Mouse (Mus musculus) hindbrain, embryonic 16.5 days (tissue): ENCODE measurements around the gene Pan2. TPM values are rescaled to one million over a fixed set of nuclear protein-coding genes. Genes with fewer than 3 reads are reported as not detected.

Experiments
- polyA plus RNA-seq: library from polyadenylated mRNA; unstranded; fragments of >200 nt; fragmentation: Nextera tagmentation; extraction: Ambion mirVana; gene quantifications from 2 replicates; pipeline ENCODE4 v1.2.1, GENCODE M21; 2015

The Pan2 gene
- polyA plus RNA-seq, 1 experiment from 2014 or later: 18.2 TPM

Other genes starting within 250 kb of the Pan2 start
- 359 and 361 TPM in 2 replicates for gene Ptges3, start 244.4 kb upstream of the Pan2 start, polyA plus RNA-seq
- gene Atp5b, start 220.1 kb upstream of the Pan2 start, polyA plus RNA-seq: 2,423 and 2,704 TPM in 2 replicates
- gene Baz2a, start 211.8 kb upstream of the Pan2 start, polyA plus RNA-seq: 6.9 and 7.3 TPM in 2 replicates
- 8.2 and 10.7 TPM in 2 replicates for gene Rbms2, start 123.0 kb upstream of the Pan2 start, polyA plus RNA-seq
- gene Gls2, start 108.9 kb upstream of the Pan2 start, polyA plus RNA-seq: 1.8 and 2.4 TPM in 2 replicates
- 23.6 and 25.5 TPM in 2 replicates for gene Spryd4, start 91.5 kb upstream of the Pan2 start, polyA plus RNA-seq
- gene Mip, start 77.5 kb upstream of the Pan2 start, polyA plus RNA-seq: 0.11 and 0.24 TPM in 2 replicates
- gene Timeless, start 71.3 kb upstream of the Pan2 start, polyA plus RNA-seq: 19.7 and 22.4 TPM in 2 replicates
- gene Apon, start 49.2 kb upstream of the Pan2 start, polyA plus RNA-seq: 0.11 TPM in 1 of 2 replicates, not detected in the other
- gene Apof, start 34.7 kb upstream of the Pan2 start, polyA plus RNA-seq: 0.24 TPM in 1 of 2 replicates, not detected in the other
- gene Stat2, start 32.8 kb upstream of the Pan2 start, polyA plus RNA-seq: 19.3 and 22.2 TPM in 2 replicates
- gene Il23a, start 4.6 kb upstream of the Pan2 start, polyA plus RNA-seq: 0.22 and 0.73 TPM in 2 replicates
- 196 and 202 TPM in 2 replicates for gene Cnpy2, start 19.1 kb downstream of the Pan2 start, polyA plus RNA-seq
- 303 and 314 TPM in 2 replicates for gene Cs, start 34.4 kb downstream of the Pan2 start, polyA plus RNA-seq
- gene Coq10a, start 65.7 kb downstream of the Pan2 start, polyA plus RNA-seq: 11.4 and 32.3 TPM in 2 replicates
- 9.9 and 12.1 TPM in 2 replicates for gene Ankrd52, start 73.8 kb downstream of the Pan2 start, polyA plus RNA-seq
- gene Slc39a5, start 97.9 kb downstream of the Pan2 start, polyA plus RNA-seq: 0.36 and 0.41 TPM in 2 replicates
- gene Nabp2, start 108.2 kb downstream of the Pan2 start, polyA plus RNA-seq: 126 and 150 TPM in 2 replicates
- gene Rnf41, start 108.3 kb downstream of the Pan2 start, polyA plus RNA-seq: 96.7 and 98.3 TPM in 2 replicates
- 136 and 168 TPM in 2 replicates for gene Smarcc2, start 155.9 kb downstream of the Pan2 start, polyA plus RNA-seq
- gene Myl6, start 190.8 kb downstream of the Pan2 start, polyA plus RNA-seq: 946 and 1,028 TPM in 2 replicates
- gene Myl6b, start 195.3 kb downstream of the Pan2 start, polyA plus RNA-seq: 6.7 and 7.1 TPM in 2 replicates
- 13.5 and 16.6 TPM in 2 replicates for gene Esyt1, start 222.5 kb downstream of the Pan2 start, polyA plus RNA-seq
- 16.7 and 17.0 TPM in 2 replicates for gene Zc3h10, start 244.4 kb downstream of the Pan2 start, polyA plus RNA-seq
- gene Rpl41, start 246.0 kb downstream of the Pan2 start, polyA plus RNA-seq: 2,004 and 2,091 TPM in 2 replicates